Mouse (Mus musculus) cerebellum, adult 2 months (tissue): ENCODE results near the gene Oas1g.

Experiments used
- CTCF ChIP-seq: fragments of 200-500 bp; IDR thresholded peaks from 2 replicates; pipeline ENCODE4 v1.5.1; 2011; ENCODE audit warnings: low read depth, mild to moderate bottlenecking, control low read depth, low read length, moderate library complexity, borderline replicate concordance; ENCODE audit not compliant: insufficient read depth
- POLR2A ChIP-seq: fragments of 200-500 bp; IDR thresholded peaks from 2 replicates; pipeline ENCODE4 v1.6.1; 2011; ENCODE audit warnings: low read length, control low read depth, borderline replicate concordance; ENCODE audit not compliant: insufficient read depth

DNA sequence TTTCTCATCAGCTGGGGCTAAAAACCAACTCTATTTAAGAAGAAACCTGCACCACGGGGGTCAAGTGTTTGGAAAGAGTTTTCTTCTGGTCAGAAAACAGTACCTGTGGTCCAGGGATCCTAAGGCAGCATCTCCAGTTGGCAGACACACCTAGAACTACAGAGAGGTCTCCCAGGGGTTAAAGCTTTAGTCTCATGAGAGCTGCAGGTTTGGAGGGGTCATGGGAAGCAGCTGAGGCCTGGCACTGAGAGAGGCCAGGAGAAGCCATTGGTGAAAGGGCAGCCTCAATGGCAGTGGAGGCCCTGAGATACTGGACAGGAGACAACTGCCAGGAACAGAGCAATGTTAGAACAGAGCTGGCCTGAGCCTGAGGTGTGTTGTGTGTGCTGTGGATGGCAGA is 13.3 kb upstream of the Oas1g start:
- TF ChIP-seq CTCF (no peak), POLR2A (no peak)
